Mouse (Mus musculus): ENCODE results near the gene Pomgnt2.
A peak's percentile ranks its signal among the peaks of the same experiment; 100 is the strongest.

Pomgnt2 gene

DNA sequence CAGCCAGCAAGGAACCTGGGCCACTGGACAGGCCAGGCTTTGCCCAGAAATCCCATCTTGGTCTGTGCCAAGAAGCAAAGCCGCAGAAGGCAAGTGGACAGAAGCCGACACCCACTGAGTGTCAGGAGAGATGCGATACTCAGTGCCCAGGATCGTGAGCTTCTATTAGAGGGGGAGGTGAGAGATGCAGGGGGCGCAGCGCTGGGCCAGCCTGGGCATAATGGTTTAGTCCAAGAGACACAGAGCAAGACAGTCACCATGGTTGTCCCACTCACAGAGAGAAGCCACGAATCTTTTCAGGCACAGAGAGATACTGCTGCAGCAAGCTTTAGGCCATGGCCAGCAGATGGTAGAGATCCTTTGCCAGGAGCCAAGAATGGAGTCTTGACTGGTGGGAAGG lies 32.0 kb downstream of the Pomgnt2 start:
- no peak for DNase-seq

DNA sequence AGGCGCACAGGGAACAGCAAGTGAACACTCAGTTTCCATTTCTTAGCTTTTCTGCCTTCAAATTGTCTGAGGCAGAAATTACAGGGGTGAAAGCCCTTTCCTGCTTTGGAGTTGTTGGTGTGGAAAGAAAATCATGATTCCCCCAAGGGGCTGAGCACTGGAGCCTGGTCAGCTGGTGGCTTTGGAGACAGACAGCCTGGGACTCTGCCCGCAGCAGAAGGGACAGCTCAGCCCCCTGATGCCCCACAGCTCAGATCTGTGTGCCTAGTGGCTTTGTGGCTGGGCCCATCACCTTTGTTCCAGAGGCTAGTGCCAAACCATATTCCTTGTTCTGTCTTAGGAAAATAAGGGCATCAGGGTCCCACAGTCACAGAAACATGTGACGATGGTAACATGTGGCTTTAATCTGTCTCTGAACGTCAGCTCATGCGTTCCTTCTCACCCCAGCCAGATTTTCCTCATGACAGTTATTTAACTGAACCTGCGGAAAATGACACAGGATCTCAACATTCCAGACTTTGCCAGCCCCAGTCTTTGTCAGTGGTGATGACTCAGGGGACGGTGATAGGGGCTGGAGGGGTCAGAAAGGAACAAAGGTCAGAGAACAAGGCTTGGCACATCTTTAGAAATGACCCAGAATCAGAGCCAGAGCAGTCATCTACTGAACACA lies 36.8 kb downstream of the Pomgnt2 start:
- DNase-seq = no peak

DNA sequence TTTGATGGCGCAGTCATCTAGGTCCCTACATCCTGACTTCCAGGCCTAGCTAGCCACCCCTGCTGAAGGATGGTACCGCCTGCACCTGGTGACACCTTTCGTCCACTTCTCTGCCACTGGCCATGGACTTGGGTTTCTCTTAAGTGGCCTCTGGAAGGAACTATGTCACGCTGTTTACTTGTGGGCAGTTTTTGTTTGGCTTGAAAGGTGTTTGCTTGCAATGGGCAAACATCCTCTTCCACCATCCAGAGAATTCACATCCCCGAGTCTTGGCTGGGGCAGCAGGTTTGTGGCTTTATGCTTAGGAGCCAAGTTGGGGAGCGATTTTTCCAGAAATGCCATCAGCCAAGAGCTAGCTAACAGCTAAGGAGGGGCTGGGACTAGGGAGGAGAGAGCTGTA lies 44.3 kb downstream of the Pomgnt2 start:
- no peak for DNase-seq

DNA sequence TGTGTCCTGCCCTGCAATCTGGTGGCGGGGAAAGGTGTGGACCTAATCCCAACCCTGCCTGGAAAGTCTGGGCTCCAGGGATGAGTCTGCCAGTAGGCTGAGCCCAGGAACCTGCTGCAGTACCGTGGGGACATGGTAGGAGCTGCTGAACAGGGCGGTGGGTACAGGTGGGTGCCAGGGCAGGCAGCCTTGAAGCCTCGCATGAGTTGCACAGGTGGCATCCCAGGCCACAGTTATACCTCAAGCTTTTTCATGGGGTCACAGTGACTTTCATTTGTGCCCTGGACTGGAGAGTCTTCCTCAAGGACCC lies 45.8 kb downstream of the Pomgnt2 start:
- no peak for DNase-seq

DNA sequence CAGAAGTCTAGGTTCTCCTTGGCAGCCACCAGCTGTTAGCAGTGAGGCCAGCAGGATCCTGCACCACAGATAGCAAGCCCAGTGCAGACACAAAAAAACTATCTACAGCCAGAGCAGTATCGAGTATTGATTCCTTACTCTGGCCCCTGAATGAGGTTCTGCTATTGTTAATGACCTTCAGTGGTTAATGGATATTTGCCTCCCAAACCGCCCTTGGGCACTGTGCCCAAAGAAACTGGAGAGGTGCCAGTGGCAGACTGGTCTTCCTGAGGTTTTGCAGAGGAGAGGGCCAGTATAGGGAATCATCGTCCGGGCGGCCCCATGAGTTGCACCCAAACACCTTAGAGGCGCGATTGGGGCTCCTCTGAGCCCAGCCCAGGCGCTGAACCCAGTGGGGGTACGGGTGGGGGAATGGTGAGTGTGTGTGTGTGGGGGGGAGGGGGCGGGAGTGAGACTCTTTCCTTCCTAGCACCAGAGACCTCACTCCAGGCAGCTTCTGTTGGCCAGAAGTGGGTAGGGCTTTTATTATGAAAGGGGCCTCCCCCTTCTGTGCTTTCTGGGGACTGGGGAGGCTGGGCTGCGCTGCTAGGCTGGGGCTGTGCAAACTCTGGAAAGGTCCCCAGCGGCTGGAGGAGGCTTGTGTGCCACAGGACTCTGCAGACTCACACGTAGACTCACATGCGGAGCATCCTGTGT lies 46.3 kb downstream of the Pomgnt2 start, which contains the start of gene Fam198a:
Fam198a (plus strand) TSS at position 571 of the 696 bp plus-strand sequence.
- DNase-seq = peak; percentile 25

DNA sequence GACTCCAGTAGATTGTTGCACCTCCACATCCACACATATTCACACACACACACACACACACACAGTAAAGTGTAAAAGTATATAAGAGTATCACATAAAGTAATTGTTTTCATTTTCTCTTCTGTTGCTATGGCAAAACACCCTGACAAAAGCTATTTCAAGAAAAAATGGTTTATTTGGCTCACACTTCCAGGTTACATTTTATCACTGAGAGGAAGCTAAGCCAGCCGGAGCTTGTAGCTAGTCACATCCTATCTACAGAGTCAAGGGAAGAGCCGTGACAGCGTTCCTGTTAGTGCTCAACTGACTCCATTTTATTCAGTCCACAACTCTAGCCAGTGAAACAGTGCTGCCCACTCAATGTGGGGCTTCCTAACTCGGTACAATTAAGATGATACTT lies 48.5 kb downstream of the Pomgnt2 start:
- DNase-seq = no peak

DNA sequence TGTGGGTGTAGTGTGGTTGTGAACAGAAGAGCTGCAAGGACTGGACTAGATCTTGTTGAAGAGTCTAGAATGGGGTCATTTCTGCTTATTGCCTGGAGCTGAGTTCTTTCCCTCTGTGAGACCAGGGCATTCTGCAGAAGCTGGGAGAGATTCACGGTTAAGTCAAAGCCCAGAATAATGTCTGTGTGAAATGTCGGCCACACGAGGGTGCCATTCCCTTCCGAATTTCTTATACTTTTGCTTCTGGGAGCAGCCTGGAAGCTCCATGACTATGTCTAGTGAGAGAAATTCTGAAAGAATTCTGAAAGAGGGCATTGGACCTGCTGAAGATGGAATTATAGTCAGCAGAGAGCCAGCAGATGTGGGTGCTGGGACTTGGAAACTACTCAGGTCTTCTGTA lies 49.1 kb downstream of the Pomgnt2 start:
- DNase-seq = peak; percentile 60

DNA sequence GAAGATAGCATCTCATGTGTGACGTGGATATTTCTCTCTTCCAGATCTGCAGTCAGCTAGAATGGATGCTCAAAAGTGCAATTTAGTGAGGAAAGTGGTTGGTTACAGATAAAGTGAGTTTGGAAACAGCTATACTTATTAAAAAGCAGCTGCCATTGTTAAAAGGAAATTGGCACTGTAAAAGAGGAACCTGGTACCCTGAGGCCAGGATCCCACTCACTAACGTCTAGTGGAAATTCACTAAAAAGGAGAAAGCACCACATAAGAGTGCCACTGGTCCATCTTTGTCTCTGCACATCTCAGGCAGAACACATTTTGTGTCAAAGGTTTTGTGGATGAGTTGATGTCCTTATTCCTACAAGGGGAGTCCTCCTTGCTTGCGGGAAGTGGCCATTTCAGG lies 53.3 kb downstream of the Pomgnt2 start:
- no peak for DNase-seq

DNA sequence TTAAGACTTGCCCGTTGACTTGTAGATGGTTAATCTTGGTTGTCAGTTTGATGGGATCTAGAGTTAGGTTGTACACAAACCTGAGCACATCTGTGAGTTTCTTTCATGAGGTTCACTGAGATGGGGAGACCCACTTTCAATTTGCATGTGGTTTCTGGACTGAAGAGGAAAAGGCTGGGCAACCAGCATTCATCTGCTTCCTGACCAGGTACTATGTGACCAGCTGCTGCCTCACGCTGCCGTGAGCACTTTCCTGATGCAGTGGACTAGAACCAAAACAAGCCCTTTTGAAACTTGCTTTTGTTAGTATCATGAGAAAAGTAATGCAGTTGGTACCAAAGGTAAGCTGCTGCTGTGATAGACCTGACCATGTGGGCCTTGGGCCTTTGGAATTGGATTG lies 53.9 kb downstream of the Pomgnt2 start:
- no peak for DNase-seq

DNA sequence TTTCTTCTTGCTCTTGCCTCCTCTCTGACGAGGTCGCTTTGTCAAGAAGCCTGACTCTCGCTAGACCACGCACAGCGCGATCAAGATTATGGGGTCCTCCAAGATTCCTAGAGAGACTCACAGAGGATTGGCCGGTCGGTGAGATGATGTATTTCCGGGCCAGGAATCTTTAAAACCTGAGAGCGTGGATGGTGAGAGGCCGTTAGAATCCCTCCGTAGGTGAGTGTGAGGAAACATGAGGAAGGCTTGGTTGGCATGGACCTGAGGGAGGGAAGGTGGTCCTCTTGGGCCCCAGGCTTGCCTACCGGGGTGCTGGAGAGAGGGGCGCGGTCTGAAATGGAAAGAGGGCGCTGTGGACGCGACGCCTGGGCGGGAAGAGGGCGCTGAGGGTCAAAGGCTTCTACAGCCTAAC lies 59.0 kb downstream of the Pomgnt2 start:
- DNase-seq = no peak

DNA sequence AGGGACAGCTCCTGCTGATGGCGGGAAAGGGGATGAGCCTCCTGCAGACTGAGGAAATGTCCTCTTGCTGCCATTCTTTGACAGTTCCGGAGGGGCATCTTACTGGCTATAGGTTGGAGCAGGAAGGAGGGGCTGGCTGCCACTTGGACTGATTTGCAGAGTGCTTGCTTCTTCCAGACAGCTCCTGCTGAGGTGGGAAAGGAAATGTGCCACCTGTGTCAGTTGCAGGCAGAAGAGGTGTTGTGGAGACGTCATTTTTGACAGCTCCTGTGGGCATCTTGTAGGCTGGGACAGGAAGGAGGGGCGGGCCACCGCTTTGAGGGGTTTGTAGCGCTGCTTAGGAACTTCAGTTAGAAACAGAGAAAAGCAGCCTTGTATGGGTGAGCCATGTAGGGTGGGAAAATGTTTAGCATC lies 59.5 kb downstream of the Pomgnt2 start:
- DNase-seq = no peak

DNA sequence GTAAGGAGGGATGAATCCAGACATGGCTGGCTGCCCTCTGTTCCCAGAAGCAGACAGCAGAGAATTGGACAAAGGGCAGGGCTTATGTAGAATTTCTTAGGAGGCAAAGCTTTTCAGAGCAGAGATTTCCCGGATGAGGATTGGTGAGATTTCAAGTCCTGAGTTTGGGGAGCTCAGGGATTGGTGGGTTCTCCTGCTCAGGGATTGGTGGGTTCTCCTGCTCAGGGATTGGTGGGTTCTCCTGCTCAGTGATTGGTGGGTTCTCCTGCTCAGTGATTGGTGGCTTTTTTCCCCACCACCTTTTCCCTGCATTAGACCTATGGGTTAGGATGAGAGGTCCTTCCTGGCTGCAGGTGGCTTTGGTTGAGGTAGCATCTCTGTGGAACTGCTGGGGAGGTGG lies 60.0 kb downstream of the Pomgnt2 start:
- no peak for DNase-seq

DNA sequence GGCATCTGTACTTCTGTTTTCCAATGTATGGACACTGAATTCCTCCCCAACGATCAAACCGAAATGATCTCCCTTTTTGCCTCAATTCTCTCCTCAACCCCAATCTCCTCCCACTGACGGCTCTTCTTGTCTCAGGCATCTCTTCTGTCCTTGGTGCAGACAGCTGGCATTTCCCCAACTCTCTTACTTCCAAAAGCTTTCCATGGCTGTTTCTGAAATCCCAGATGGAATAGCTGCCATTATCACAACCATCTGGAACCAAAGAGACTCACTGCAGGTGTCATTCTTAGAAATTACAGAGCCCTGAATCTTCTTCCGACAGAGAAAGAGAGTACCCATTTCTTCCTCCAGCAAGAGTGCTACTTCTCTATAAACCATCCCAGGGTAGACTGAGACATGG lies 62.1 kb downstream of the Pomgnt2 start:
- DNase-seq = no peak
